Mouse (Mus musculus) stomach, embryonic 16.5 days (tissue): ENCODE data around the gene Rab11fip3. TPM values are rescaled to one million over a fixed set of nuclear protein-coding genes. Genes with fewer than 3 reads are reported as not detected.

Source experiments
- ATAC-seq: fragments of 200-750 bp; cut with Nextera tagmentation; 2 replicates; pipeline ENCODE4 v1.8.0; 2017; ENCODE audit warnings: moderate number of reproducible peaks, moderate TSS enrichment; ENCODE audit not compliant: insufficient read depth, low FRiP score
- H3K27ac ChIP-seq: fragments of 300-500 bp; sonication (generic); 2 replicates; pipeline ENCODE4 v1.5.1; 2014; ENCODE audit warnings: low read length
- H3K27me3 ChIP-seq: fragments of 300-500 bp; sonication (generic); 2 replicates; pipeline ENCODE4 v1.6.1; 2014; ENCODE audit warnings: low read length, control low read depth, mixed read lengths; ENCODE audit not compliant: control insufficient read depth, insufficient read depth
- H3K36me3 ChIP-seq: fragments of 300-500 bp; sonication (generic); 2 replicates; pipeline ENCODE4 v1.6.1; 2014; ENCODE audit warnings: low read length; ENCODE audit not compliant: control insufficient read depth, insufficient read depth
- H3K4me1 ChIP-seq: fragments of 300-500 bp; sonication (generic); 2 replicates; pipeline ENCODE4 v1.6.1; 2014; ENCODE audit warnings: low read length, control low read depth, mixed read lengths; ENCODE audit not compliant: control insufficient read depth, insufficient read depth
- H3K4me2 ChIP-seq: fragments of 300-500 bp; sonication (generic); 2 replicates; pipeline ENCODE4 v1.6.1; 2014; ENCODE audit warnings: low read depth, low read length, mixed read lengths
- H3K4me3 ChIP-seq: fragments of 300-500 bp; sonication (generic); replicated peaks from 2 replicates; pipeline ENCODE4 v1.5.1; 2014; ENCODE audit warnings: mild to moderate bottlenecking, low read length
- H3K9ac ChIP-seq: fragments of 300-500 bp; sonication (generic); 2 replicates; pipeline ENCODE4 v1.6.1; 2014; ENCODE audit warnings: low read length
- H3K9me3 ChIP-seq: fragments of 300-500 bp; sonication (generic); replicated peaks from 2 replicates; pipeline ENCODE4 v1.6.1; 2016; ENCODE audit warnings: low read length, control low read depth; ENCODE audit not compliant: control insufficient read depth
- WGBS: fragments of 180-500 bp; shearing (Covaris S2); extraction: QIAGEN DNeasy Blood & Tissue Kit; methylation state at CpG from one replicate; pipeline ENCODE4 v1.1.7; 2014; 5-methylcytosine and 5-hydroxymethylcytosine counted together
- polyA plus RNA-seq: library from polyadenylated mRNA; unstranded; fragments of >200 nt; fragmentation: Nextera tagmentation; extraction: Ambion mirVana; gene quantifications from 2 replicates; pipeline ENCODE4 v1.2.1, GENCODE M21; 2015

Gene Rab11fip3
- polyA plus RNA-seq, 1 experiment from 2014 or later: 6.9 TPM

DNA sequence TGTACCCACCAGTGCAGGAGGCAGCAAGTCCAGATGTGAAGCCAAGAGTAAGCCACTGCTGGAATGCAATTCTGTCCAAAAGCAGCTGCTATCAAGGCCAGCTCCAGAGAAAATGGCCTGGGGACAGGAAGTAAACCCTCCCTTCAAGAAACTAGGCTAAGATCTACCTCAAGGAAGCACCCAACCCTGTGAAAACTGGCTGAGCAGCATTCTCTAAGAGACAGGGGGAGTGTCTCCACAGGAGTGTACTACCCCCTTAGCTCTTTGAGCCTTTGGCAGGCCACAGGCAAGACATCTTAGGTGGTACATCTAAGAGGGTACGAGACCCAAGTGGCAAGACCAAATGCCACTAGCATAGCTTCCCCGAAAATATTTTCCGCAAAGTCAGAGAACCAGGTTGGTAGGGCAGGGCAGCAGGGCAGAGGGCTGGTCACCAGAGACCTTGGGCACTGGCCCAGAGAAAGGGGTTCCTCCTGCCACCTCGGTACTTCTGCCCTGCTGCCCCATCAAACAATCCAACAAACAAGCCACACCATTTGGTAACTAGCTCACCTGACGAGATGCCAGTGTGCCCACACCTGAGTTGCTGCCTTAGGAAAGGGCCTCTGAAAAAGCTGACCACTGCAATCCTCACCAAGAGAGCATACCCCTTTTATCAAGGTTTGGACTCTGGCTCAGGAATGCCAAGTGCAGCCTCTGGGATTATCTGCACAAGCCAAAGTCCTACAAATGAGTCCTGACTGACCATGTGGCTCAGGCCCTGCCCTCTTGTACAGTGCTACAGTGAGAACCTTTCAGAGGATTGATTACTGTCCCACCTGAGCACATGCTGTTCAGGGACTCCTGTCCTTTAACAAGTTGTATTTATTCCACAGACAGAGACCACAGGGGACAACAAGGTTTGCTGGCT lies 89.3 kb downstream of the Rab11fip3 start:
- H3K27ac ChIP-seq: peak overlapping the region; percentile 66
- ATAC-seq: peak; percentile 56; the same call in 1 of the 2 replicates
- peaks cover 29% of the 10 kb centered on the region for H3K4me1 ChIP-seq
- H3K4me3 ChIP-seq: no peak overlapping the region
- WGBS: 82% methylated on average over 5 of the region's 5 CpGs
- no peak overlapping the region for H3K4me2 ChIP-seq
- no peaks in the 10 kb centered on the region for H3K36me3 ChIP-seq
- H3K9me3 ChIP-seq: no peaks in the 10 kb centered on the region
- peak overlapping the region; percentile 19; the same call in 1 of the 2 replicates for H3K9ac ChIP-seq
- no peaks in the 10 kb centered on the region for H3K27me3 ChIP-seq

DNA sequence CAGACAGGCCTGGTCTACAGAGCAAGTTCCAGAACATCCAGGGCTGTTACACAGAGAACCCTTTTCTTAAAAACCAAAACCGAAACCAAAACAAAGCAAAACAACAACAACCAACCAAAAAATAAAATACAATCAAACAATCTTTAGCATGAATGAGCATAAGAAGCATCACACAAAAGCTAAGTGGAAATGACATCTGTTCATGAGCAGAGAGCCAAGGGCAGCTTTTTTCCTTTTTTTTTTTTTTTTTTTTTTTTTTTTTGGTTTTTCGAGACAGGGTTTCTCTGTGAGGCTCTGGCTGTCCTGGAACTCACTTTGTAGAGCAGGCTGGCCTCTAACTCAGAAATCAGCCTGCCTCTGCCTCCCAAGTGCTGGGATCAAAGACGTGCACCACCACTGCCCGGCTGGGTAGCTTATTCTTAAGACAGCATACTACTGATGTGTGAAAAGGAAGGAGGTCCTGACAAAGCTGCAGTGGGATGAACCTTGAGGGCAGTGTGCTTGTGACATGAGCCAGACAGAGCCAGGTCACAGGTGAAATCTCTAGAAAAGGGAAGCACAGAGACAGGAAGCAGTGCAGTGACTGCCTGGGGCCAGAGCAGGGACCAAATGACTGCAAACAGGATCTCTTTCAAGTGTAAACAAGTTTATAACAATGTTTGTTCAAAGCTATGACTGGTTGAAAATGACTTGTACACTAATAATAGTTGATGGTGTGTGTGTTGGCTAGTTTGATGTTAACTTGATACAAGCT lies 98.2 kb downstream of the Rab11fip3 start:
- Histone ChIP-seq H3K4me3 (no peak overlapping the region), H3K4me2 (no peak overlapping the region), H3K4me1 (peaks cover 4% of the 10 kb centered on the region; the same call in 1 of the 2 replicates), H3K36me3 (no peaks in the 10 kb centered on the region), H3K27me3 (no peaks in the 10 kb centered on the region), H3K27ac (no peak overlapping the region), H3K9me3 (no peaks in the 10 kb centered on the region), H3K9ac (no peak overlapping the region)
- 83% methylated on average over 4 of the region's 4 CpGs for WGBS
- ATAC-seq: no peak

DNA sequence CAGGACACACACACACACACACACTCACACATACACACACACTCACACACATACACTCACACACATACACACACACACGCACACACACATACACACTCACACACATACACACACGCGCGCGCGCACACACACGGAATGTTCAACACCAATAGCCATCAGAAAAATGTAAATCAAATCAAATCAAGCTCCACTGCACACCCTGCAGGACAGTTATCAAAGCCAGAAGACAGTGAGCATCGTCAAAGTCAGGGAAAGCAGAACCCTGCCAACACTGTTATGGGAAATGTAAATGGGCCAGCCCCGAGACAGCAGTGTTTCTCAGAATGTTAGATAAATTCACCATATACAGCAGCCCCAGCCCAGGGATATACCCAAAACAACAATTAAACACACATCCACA lies 98.9 kb downstream of the Rab11fip3 start:
- Histone ChIP-seq H3K27me3 (no peaks in the 10 kb centered on the region), H3K9ac (no peak overlapping the region), H3K4me3 (no peak overlapping the region), H3K4me1 (peaks cover 4% of the 10 kb centered on the region; the same call in 1 of the 2 replicates), H3K9me3 (no peaks in the 10 kb centered on the region), H3K36me3 (no peaks in the 10 kb centered on the region), H3K27ac (no peak overlapping the region), H3K4me2 (no peak overlapping the region)
- 89% methylated on average over 9 of the region's 9 CpGs for WGBS
- no peak for ATAC-seq

DNA sequence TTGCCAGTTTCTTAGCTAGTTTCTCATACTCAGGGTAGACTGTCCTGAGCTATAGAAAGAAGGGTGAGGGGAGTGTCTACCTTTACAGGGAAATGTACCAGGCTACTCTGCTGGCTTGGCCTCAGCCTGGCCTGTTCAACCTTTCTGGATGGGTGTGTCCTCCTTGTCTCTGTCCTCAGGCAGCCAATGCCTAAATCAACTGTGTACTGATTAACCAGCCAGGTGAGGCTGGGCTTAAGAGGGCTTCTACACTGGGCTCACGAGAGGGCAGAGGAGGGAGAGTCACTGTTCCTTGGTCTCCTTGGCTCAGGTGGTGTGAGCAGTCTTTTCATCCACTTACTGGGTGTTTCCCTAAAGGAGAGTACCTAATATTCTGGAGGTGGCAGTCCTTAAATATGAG lies 101.2 kb downstream of the Rab11fip3 start:
- Histone ChIP-seq H3K4me2 (no peak overlapping the region), H3K9me3 (no peaks in the 10 kb centered on the region), H3K36me3 (no peaks in the 10 kb centered on the region; the same call in 1 of the 2 replicates), H3K9ac (peak overlapping the region; percentile 8; the same call in 1 of the 2 replicates), H3K4me1 (peaks cover 4% of the 10 kb centered on the region; the same call in 1 of the 2 replicates), H3K4me3 (no peak overlapping the region), H3K27ac (peak overlapping the region; percentile 36; the same call in 1 of the 2 replicates), H3K27me3 (no peaks in the 10 kb centered on the region)
- 62% methylated on average over 1 of the region's 1 CpGs for WGBS
- peak; percentile 88 for ATAC-seq

DNA sequence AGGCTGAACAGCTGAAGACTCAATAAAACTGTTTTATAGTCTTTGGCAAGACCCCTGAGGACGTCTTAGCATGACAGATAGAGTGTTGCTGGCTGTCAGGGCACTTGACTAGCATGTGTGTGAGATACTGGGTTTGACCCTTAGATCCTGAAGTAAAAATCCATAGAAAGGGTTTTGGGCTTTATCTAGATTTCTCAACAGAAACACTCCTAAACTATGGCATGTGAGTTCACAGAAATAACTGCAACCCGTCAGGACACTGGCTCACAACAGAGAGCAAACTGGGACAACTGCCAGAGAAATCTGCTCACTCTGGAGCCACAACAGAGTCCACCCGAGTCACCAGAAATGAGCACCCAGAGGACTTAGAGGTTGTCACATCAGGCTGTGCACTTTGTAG lies 101.7 kb downstream of the Rab11fip3 start:
- ATAC-seq: no peak
- Histone ChIP-seq H3K4me3 (no peak overlapping the region), H3K27ac (peak overlapping the region; percentile 36; the same call in 1 of the 2 replicates), H3K4me2 (no peak overlapping the region), H3K36me3 (no peaks in the 10 kb centered on the region; the same call in 1 of the 2 replicates), H3K4me1 (peaks cover 4% of the 10 kb centered on the region; the same call in 1 of the 2 replicates), H3K9ac (peak overlapping the region; percentile 8; the same call in 1 of the 2 replicates), H3K27me3 (no peaks in the 10 kb centered on the region), H3K9me3 (no peaks in the 10 kb centered on the region)
- 47% methylated on average over 3 of the region's 3 CpGs for WGBS

DNA sequence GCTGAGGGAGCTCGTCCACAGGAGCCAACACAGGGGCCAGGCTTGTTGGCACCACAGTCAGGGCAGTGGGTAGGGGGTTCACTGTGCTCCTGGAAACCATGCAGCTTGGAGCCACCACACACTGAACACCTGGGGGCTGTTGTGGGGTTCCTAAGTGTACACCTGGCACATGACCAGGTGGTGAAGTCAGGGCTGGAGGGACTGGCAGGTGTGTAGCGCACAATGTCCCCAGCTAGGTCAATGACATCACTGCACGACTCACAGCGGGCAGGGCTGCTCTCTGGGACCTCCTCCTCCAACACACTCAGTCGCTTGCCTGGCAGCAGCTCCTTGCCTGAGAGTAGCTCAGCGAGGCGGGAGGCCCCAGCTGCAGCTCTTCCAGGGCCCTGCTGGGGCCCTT lies 105.1 kb downstream of the Rab11fip3 start:
- Histone ChIP-seq H3K9me3 (no peaks in the 10 kb centered on the region), H3K27ac (no peak overlapping the region), H3K4me3 (no peak overlapping the region), H3K36me3 (peaks cover 3% of the 10 kb centered on the region; the same call in 1 of the 2 replicates), H3K9ac (no peak overlapping the region), H3K4me2 (no peak overlapping the region), H3K4me1 (peaks cover 4% of the 10 kb centered on the region; the same call in 1 of the 2 replicates), H3K27me3 (no peaks in the 10 kb centered on the region)
- 77% methylated on average over 7 of the region's 7 CpGs for WGBS
- peak; percentile 38; the same call in 1 of the 2 replicates for ATAC-seq

DNA sequence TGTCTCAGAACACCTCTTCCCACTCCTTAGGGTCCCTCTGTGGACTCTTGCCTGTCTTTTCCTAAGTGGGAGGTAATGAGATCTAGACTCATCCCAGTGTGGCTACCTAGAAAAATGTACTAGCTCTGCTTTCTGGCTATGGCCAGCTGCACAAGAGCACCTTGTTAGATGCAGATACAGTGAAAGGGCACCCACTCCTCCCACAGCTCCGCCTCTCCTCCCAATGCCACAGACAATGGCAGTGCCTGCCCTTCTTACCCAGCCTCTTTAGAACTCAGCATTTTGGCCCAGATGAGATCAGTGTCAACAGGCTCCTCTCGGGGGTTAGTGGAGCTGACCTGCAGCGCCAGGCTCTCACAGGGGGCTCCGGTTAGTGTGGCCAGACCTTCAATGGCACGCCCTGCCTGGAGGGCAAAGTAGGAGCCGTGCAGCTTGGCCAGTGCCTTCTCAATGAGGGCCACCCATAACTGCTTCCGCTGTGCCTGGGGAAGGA lies 106.9 kb downstream of the Rab11fip3 start:
- H3K36me3 ChIP-seq: peaks cover 4% of the 10 kb centered on the region; the same call in 1 of the 2 replicates
- H3K9me3 ChIP-seq: no peaks in the 10 kb centered on the region
- H3K27me3 ChIP-seq: no peaks in the 10 kb centered on the region
- 90% methylated on average over 7 of the region's 7 CpGs for WGBS
- H3K4me3 ChIP-seq: no peak overlapping the region
- no peaks in the 10 kb centered on the region for H3K4me1 ChIP-seq
- no peak overlapping the region for H3K27ac ChIP-seq
- no peak for ATAC-seq
- no peak overlapping the region for H3K9ac ChIP-seq
- H3K4me2 ChIP-seq: no peak overlapping the region

DNA sequence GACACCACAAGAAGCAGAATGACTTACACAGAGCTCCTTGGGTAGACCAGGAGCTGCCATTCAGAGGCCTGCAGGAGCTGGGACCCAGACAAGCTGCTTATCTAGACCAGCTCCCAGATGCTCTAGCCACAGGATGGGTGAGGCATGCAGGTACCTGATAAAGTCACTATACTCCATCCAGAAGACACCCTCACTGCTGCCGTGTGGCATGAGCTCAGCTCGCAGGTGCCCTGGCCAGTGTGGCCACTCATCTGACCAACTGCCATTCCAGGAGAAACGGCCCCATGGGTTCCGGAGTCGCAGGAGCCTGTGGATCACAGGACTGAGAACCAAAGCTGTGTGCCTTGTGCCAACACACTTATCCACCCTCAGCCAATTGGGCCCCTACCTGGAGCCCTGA lies 107.8 kb downstream of the Rab11fip3 start:
- H3K4me3 ChIP-seq: no peak overlapping the region
- H3K27me3 ChIP-seq: no peaks in the 10 kb centered on the region
- H3K9me3 ChIP-seq: no peaks in the 10 kb centered on the region
- H3K27ac ChIP-seq: no peak overlapping the region
- peaks cover 4% of the 10 kb centered on the region; the same call in 1 of the 2 replicates for H3K36me3 ChIP-seq
- H3K4me2 ChIP-seq: no peak overlapping the region
- 94% methylated on average over 5 of the region's 5 CpGs for WGBS
- no peak overlapping the region for H3K9ac ChIP-seq
- ATAC-seq: no peak
- H3K4me1 ChIP-seq: no peaks in the 10 kb centered on the region
